Mouse (Mus musculus): ENCODE measurements around the gene Prkcd. TPM values are rescaled to one million over a fixed set of nuclear protein-coding genes. Genes with fewer than 3 reads are reported as not detected.

The Prkcd gene
- polyA plus RNA-seq, 1 experiment from 2014 or later, result 52.4 TPM

DNA sequence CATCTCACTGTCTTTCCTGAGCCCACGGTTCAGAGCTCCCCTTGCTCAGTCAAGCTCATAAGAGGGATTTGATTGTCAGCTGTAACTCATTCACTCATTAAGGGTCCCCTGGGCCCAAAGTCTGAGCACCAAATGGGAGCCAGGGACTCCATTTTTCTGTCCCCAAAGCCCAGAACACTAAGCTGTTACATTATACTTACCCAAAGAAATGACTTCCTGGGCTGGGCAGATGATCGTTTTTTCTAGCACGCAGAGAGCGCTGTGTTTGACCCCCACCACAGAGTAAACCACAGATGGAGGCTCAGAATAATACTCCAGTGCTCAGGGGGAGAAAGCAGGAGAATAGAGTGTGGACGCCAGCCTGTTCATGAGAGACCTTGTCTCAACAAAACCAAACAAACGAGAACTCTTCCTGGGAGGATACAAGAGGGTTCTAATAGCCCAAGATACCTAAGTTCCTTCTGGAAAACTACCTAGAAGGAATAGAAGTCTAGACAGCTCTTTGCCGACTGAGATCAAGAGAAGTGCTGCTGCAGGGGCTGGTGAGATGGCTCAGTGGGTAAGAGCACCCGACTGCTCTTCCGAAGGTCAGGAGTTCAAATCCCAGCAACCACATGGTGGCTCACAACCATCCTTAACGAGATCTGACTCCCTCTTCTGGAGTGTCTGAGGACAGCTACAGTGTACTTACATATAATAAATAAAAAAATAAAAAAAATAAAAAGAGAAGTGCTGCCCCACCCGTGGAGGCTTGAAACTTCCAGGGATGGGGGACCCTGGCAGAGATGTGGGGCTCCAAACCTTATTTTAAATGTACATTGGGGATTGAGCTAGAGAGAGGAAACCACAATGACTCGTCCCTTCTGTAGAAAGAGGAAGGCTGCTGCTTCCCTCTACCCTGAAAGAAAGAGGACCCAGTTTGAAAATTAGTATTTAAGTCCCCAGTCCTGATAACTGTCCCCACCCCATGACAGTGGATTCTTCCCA lies 1.0 kb upstream of the Prkcd start:
- WGBS, result 48% methylated on average over 12 of the region's 12 CpGs
- H3K36me3 ChIP-seq (ENCODE audit: insufficient read depth, low read length), result no peaks in the 10 kb centered on the region
- no peak for ATAC-seq (ENCODE audit: low FRiP score, low TSS enrichment)
- H3K27ac ChIP-seq (ENCODE audit: low read length), result peak overlapping the region; percentile 75
- H3K27me3 ChIP-seq (ENCODE audit: insufficient read depth, low read length), result no peaks in the 10 kb centered on the region
- no peaks in the 10 kb centered on the region for H3K9me3 ChIP-seq (ENCODE audit: low read length)
- peak overlapping the region; percentile 80 for H3K4me3 ChIP-seq (ENCODE audit: low read length)
- peaks cover 43% of the 10 kb centered on the region for H3K4me1 ChIP-seq (ENCODE audit: insufficient read depth, low read length)
- peak overlapping the region; percentile 70 for H3K4me2 ChIP-seq (replicated peaks; ENCODE audit: low read depth, low read length)
- peak overlapping the region; percentile 76 for H3K9ac ChIP-seq (replicated peaks; ENCODE audit: low read length)

GRCm38 (mm10) chr14:30625131-30625807 lies 741 bp downstream of the Prkcd start:
- Histone ChIP-seq H3K27me3 (ENCODE audit: insufficient read depth, low read length) (no peaks in the 10 kb centered on the region), H3K9me3 (ENCODE audit: low read length) (no peaks in the 10 kb centered on the region), H3K4me1 (ENCODE audit: insufficient read depth, low read length) (peaks cover 29% of the 10 kb centered on the region), H3K36me3 (ENCODE audit: insufficient read depth, low read length) (no peaks in the 10 kb centered on the region), H3K9ac (replicated peaks; ENCODE audit: low read length) (peak overlapping the region; percentile 76), H3K4me2 (replicated peaks; ENCODE audit: low read depth, low read length) (peak overlapping the region; percentile 70), H3K27ac (ENCODE audit: low read length) (peak overlapping the region; percentile 74; the same call in 1 of the 2 replicates), H3K4me3 (ENCODE audit: low read length) (peak overlapping the region; percentile 80)
- ATAC-seq (ENCODE audit: low FRiP score, low TSS enrichment), result peak; percentile 43
- under 1% methylated on average over 39 of the region's 39 CpGs for WGBS

- 62% methylated on average over 8 of the region's 8 CpGs for WGBS
- H3K27me3 ChIP-seq (ENCODE audit: insufficient read depth, low read length), result no peaks in the 10 kb centered on the region
- no peaks in the 10 kb centered on the region for H3K9me3 ChIP-seq (ENCODE audit: low read length)
- peak overlapping the region; percentile 70 for H3K4me2 ChIP-seq (replicated peaks; ENCODE audit: low read depth, low read length)
- peak overlapping the region; percentile 80 for H3K4me3 ChIP-seq (ENCODE audit: low read length)
- peaks cover 28% of the 10 kb centered on the region for H3K4me1 ChIP-seq (ENCODE audit: insufficient read depth, low read length)
- ATAC-seq (ENCODE audit: low FRiP score, low TSS enrichment), result no peak
- H3K9ac ChIP-seq (replicated peaks; ENCODE audit: low read length), result 0 out of 2 replicates have a peak overlapping the region, but pooled peaks have one; percentile 76
- no peaks in the 10 kb centered on the region for H3K36me3 ChIP-seq (ENCODE audit: insufficient read depth, low read length)
- no peak overlapping the region for H3K27ac ChIP-seq (ENCODE audit: low read length)
Observed at GRCm38 (mm10) chr14:30624277-30624721, 1.7 kb downstream of the Prkcd start.

DNA sequence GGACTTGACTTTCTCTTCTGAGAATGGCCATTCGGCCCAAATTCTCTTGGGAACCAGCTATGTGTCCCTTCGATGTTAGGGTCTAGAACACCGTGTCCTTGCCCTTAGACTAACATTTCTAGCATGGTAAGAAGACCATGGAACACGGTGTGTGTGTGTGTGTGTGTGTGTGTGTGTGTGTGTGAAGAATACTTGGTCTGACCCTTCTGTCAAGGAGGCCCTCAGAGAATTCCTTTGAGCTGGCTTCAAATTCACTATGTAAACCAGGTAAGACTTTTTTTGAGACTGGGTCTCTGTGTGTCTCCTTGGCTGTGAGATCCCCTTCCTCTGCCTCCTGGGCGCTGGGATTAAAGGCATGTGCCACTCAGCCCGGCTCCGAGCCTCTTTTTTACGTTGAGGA lies 3.5 kb downstream of the Prkcd start:
- Histone ChIP-seq H3K9ac (replicated peaks; ENCODE audit: low read length) (no peak overlapping the region), H3K4me1 (ENCODE audit: insufficient read depth, low read length) (peaks cover 28% of the 10 kb centered on the region), H3K27ac (ENCODE audit: low read length) (no peak overlapping the region), H3K36me3 (ENCODE audit: insufficient read depth, low read length) (no peaks in the 10 kb centered on the region), H3K4me2 (replicated peaks; ENCODE audit: low read depth, low read length) (no peak overlapping the region), H3K27me3 (ENCODE audit: insufficient read depth, low read length) (no peaks in the 10 kb centered on the region), H3K4me3 (ENCODE audit: low read length) (no peak overlapping the region), H3K9me3 (ENCODE audit: low read length) (no peaks in the 10 kb centered on the region)
- 89% methylated on average over 8 of the region's 8 CpGs for WGBS
- no peak for ATAC-seq (ENCODE audit: low FRiP score, low TSS enrichment)

DNA sequence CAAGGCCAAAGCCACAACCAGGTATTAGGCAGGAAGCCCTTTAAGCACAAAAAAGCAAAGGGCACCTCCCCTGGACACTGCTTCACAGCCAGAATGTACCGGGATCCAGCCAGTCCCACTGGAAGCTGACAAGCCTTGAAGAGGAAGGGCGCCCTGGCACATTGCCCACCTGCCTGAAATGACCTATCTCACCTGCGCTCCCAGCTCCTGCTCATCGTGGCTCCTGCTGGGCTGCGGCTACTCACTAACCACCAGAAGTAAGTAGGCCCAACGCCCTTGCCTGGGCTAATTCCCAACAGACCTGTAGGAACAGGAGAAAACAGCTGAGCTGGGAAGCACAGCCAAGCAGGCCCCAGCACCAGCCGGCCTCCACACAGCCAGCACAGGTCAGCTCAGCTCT lies 3.9 kb downstream of the Prkcd start:
- ATAC-seq (ENCODE audit: low FRiP score, low TSS enrichment), result no peak
- Histone ChIP-seq H3K36me3 (ENCODE audit: insufficient read depth, low read length) (no peaks in the 10 kb centered on the region), H3K9ac (replicated peaks; ENCODE audit: low read length) (no peak overlapping the region), H3K9me3 (ENCODE audit: low read length) (no peaks in the 10 kb centered on the region), H3K27ac (ENCODE audit: low read length) (no peak overlapping the region), H3K27me3 (ENCODE audit: insufficient read depth, low read length) (no peaks in the 10 kb centered on the region), H3K4me2 (replicated peaks; ENCODE audit: low read depth, low read length) (no peak overlapping the region), H3K4me3 (ENCODE audit: low read length) (no peak overlapping the region), H3K4me1 (ENCODE audit: insufficient read depth, low read length) (peaks cover 28% of the 10 kb centered on the region)
- WGBS, result 73% methylated on average over 7 of the region's 7 CpGs

GRCm38 (mm10) chr14:30619982-30620578 lies 5.9 kb downstream of the Prkcd start:
- Histone ChIP-seq H3K36me3 (ENCODE audit: insufficient read depth, low read length) (no peaks in the 10 kb centered on the region), H3K4me3 (ENCODE audit: low read length) (no peak overlapping the region), H3K27ac (ENCODE audit: low read length) (no peak overlapping the region), H3K27me3 (ENCODE audit: insufficient read depth, low read length) (no peaks in the 10 kb centered on the region), H3K4me1 (ENCODE audit: insufficient read depth, low read length) (peaks cover 21% of the 10 kb centered on the region), H3K4me2 (replicated peaks; ENCODE audit: low read depth, low read length) (no peak overlapping the region), H3K9ac (replicated peaks; ENCODE audit: low read length) (no peak overlapping the region), H3K9me3 (ENCODE audit: low read length) (no peaks in the 10 kb centered on the region)
- 78% methylated on average over 7 of the region's 7 CpGs for WGBS
- no peak for ATAC-seq (ENCODE audit: low FRiP score, low TSS enrichment)

DNA sequence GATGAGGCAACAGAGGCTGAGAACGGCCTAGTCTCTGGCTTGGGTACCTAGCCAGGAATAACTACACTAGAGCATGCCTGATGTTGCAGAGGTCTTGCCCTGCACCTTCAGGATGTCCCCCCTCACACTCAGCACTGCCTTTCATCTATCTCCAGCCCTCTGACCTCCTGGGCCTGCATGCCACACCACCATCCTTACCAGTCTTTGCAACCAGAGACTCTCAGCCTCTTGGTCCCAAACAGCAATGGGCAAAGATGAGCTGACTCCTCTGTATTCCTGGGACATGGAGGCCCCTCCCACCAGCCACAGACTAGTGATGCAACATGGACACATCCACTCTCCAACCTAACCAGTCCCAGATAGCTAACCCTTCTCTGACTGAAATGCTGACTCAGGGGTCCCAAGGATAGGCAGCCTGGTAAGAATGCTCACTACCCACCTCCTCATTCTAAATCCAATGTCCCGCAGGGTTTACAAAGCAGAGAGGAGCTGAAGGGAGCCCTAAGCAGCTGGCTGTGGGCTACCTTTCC lies 7.2 kb downstream of the Prkcd start:
- no peak overlapping the region for H3K9ac ChIP-seq (replicated peaks; ENCODE audit: low read length)
- H3K4me2 ChIP-seq (replicated peaks; ENCODE audit: low read depth, low read length), result no peak overlapping the region
- peaks cover 15% of the 10 kb centered on the region; the same call in 1 of the 2 replicates for H3K4me1 ChIP-seq (ENCODE audit: insufficient read depth, low read length)
- no peak overlapping the region for H3K27ac ChIP-seq (ENCODE audit: low read length)
- 98% methylated on average over 2 of the region's 2 CpGs for WGBS
- H3K27me3 ChIP-seq (ENCODE audit: insufficient read depth, low read length), result no peaks in the 10 kb centered on the region
- no peak overlapping the region for H3K4me3 ChIP-seq (ENCODE audit: low read length)
- H3K9me3 ChIP-seq (ENCODE audit: low read length), result no peaks in the 10 kb centered on the region
- no peaks in the 10 kb centered on the region for H3K36me3 ChIP-seq (ENCODE audit: insufficient read depth, low read length)
- no peak for ATAC-seq (ENCODE audit: low FRiP score, low TSS enrichment)

GRCm38 (mm10) chr14:30616751-30617150 lies 9.3 kb downstream of the Prkcd start:
- Histone ChIP-seq H3K4me2 (replicated peaks; ENCODE audit: low read depth, low read length) (no peak overlapping the region), H3K36me3 (ENCODE audit: insufficient read depth, low read length) (no peaks in the 10 kb centered on the region), H3K4me3 (ENCODE audit: low read length) (no peak overlapping the region), H3K4me1 (ENCODE audit: insufficient read depth, low read length) (peaks cover 5% of the 10 kb centered on the region; the same call in 1 of the 2 replicates), H3K27ac (ENCODE audit: low read length) (no peak overlapping the region), H3K27me3 (ENCODE audit: insufficient read depth, low read length) (no peaks in the 10 kb centered on the region), H3K9me3 (ENCODE audit: low read length) (no peaks in the 10 kb centered on the region), H3K9ac (replicated peaks; ENCODE audit: low read length) (no peak overlapping the region)
- no peak for ATAC-seq (ENCODE audit: low FRiP score, low TSS enrichment)
- WGBS, result 45% methylated on average over 2 of the region's 2 CpGs

GRCm38 (mm10) chr14:30612962-30613715 lies 12.9 kb downstream of the Prkcd start:
- ATAC-seq (ENCODE audit: low FRiP score, low TSS enrichment), result no peak
- WGBS, result 81% methylated on average over 2 of the region's 2 CpGs
- no peak overlapping the region for H3K4me2 ChIP-seq (replicated peaks; ENCODE audit: low read depth, low read length)

More at GRCm38 (mm10) chr14:30612962-30613715, 12.9 kb downstream of the Prkcd start:
- Histone ChIP-seq H3K36me3 (ENCODE audit: insufficient read depth, low read length) (no peaks in the 10 kb centered on the region), H3K4me3 (ENCODE audit: low read length) (no peak overlapping the region), H3K27ac (ENCODE audit: low read length) (no peak overlapping the region), H3K4me1 (ENCODE audit: insufficient read depth, low read length) (peaks cover 5% of the 10 kb centered on the region; the same call in 1 of the 2 replicates), H3K9ac (replicated peaks; ENCODE audit: low read length) (no peak overlapping the region), H3K9me3 (ENCODE audit: low read length) (no peaks in the 10 kb centered on the region), H3K27me3 (ENCODE audit: insufficient read depth, low read length) (no peaks in the 10 kb centered on the region)
